Mouse (Mus musculus) stomach, postnatal 0 days (tissue): ENCODE measurements around the gene Erbin. TPM values are rescaled to one million over a fixed set of nuclear protein-coding genes. Genes with fewer than 3 reads are reported as not detected.

Experiments
- ATAC-seq: fragments of 200-750 bp; cut with Nextera tagmentation; 2 replicates; pipeline ENCODE4 v1.8.0; 2017; ENCODE audit not compliant: low FRiP score, low TSS enrichment
- DNase-seq: peaks from one replicate; pipeline ENCODE4 v3.0.0-alpha.2; 2016; ENCODE audit warnings: low spot score
- H3K27ac ChIP-seq: fragments of 300-500 bp; sonication (generic); replicated peaks from 2 replicates; pipeline ENCODE4 v1.5.1; 2014; ENCODE audit warnings: mild to moderate bottlenecking, control low read depth
- H3K27me3 ChIP-seq: fragments of 300-500 bp; sonication (generic); 2 replicates; pipeline ENCODE4 v1.6.1; 2014; ENCODE audit warnings: low read length; ENCODE audit not compliant: control insufficient read depth, insufficient read depth
- H3K36me3 ChIP-seq: fragments of 300-500 bp; sonication (generic); 2 replicates; pipeline ENCODE4 v1.6.1; 2014; ENCODE audit warnings: low read length, mixed read lengths; ENCODE audit not compliant: control insufficient read depth, insufficient read depth
- H3K4me1 ChIP-seq: fragments of 300-500 bp; sonication (generic); replicated peaks from 2 replicates; pipeline ENCODE4 v1.6.1; 2014; ENCODE audit warnings: antibody characterized with exemption; ENCODE audit not compliant: control insufficient read depth, insufficient read depth
- H3K4me2 ChIP-seq: fragments of 300-500 bp; sonication (generic); replicated peaks from 2 replicates; pipeline ENCODE4 v1.6.1; 2014; ENCODE audit warnings: low read depth, mild to moderate bottlenecking, control low read depth, moderate library complexity
- H3K4me3 ChIP-seq: fragments of 300-500 bp; sonication (generic); 2 replicates; pipeline ENCODE4 v1.5.1; 2014; ENCODE audit warnings: low read depth, low read length, control low read depth
- H3K9ac ChIP-seq: fragments of 300-500 bp; sonication (generic); 2 replicates; pipeline ENCODE4 v1.6.1; 2014; ENCODE audit warnings: mild to moderate bottlenecking, low read length, control low read depth, mixed read lengths
- H3K9me3 ChIP-seq: fragments of 300-500 bp; sonication (generic); 2 replicates; pipeline ENCODE4 v1.6.1; 2016; ENCODE audit warnings: low read length; ENCODE audit not compliant: control insufficient read depth
- CTCF ChIP-seq: IDR thresholded peaks from 2 replicates; pipeline ENCODE4 v1.5.1; 2016; ENCODE audit warnings: antibody characterized with exemption, low read depth, mild to moderate bottlenecking, moderate library complexity
- EP300 ChIP-seq: optimal IDR thresholded peaks from 2 replicates; pipeline ENCODE3; 2016; ENCODE audit warnings: antibody characterized with exemption
- WGBS: fragments of 180-500 bp; shearing (Covaris S2); extraction: QIAGEN DNeasy Blood & Tissue Kit; methylation state at CpG from one replicate; pipeline ENCODE4 v1.1.7; 2014; 5-methylcytosine and 5-hydroxymethylcytosine counted together
- polyA plus RNA-seq: library from polyadenylated mRNA; unstranded; fragments of >200 nt; fragmentation: Nextera tagmentation; extraction: Ambion mirVana; gene quantifications from 2 replicates; pipeline ENCODE4 v1.2.1, GENCODE M21; 2015

The Erbin gene
- polyA plus RNA-seq, 1 experiment from 2014 or later, result 15.7 TPM

- no peak for TF ChIP-seq CTCF
- TF ChIP-seq EP300, result no peak
- DNase-seq, result no peak
- Histone ChIP-seq H3K27me3 (no peaks in the 10 kb centered on the region), H3K4me2 (no peak overlapping the region), H3K9ac (no peak overlapping the region), H3K4me3 (no peak overlapping the region), H3K27ac (no peak overlapping the region), H3K4me1 (peaks cover 2% of the 10 kb centered on the region; the same call in 1 of the 2 replicates), H3K36me3 (no peaks in the 10 kb centered on the region), H3K9me3 (no peaks in the 10 kb centered on the region)
- WGBS, result 47% methylated on average over 6 of the region's 6 CpGs
- no peak for ATAC-seq
These were observed 4.3 kb upstream of the Erbin start for GRCm38 (mm10) chr13:103924586-103924985.

- WGBS, result 59% methylated on average over 6 of the region's 6 CpGs
- ATAC-seq, result no peak
- Histone ChIP-seq H3K36me3 (no peaks in the 10 kb centered on the region), H3K9me3 (no peaks in the 10 kb centered on the region), H3K27ac (peak overlapping the region; percentile 36), H3K9ac (no peak overlapping the region), H3K4me2 (no peak overlapping the region), H3K4me3 (no peak overlapping the region), H3K4me1 (peaks cover 2% of the 10 kb centered on the region; the same call in 1 of the 2 replicates), H3K27me3 (no peaks in the 10 kb centered on the region)
- TF ChIP-seq EP300, result no peak
- TF ChIP-seq CTCF, result no peak
- DNase-seq, result no peak
These were observed 3.2 kb upstream of the Erbin start for GRCm38 (mm10) chr13:103923402-103924065.

- peaks cover 2% of the 10 kb centered on the region; the same call in 1 of the 2 replicates for H3K4me1 ChIP-seq
These were observed 1.6 kb upstream of the Erbin start for GRCm38 (mm10) chr13:103921831-103922380.

GRCm38 (mm10) chr13:103920933-103921830, 868 bp upstream of the Erbin start:
- Histone ChIP-seq H3K4me1 (peaks cover 2% of the 10 kb centered on the region; the same call in 1 of the 2 replicates), H3K27me3 (no peaks in the 10 kb centered on the region), H3K36me3 (no peaks in the 10 kb centered on the region), H3K27ac (peak overlapping the region; percentile 100), H3K9ac (peak overlapping the region; percentile 100), H3K4me2 (peak overlapping the region; percentile 86), H3K4me3 (peak overlapping the region; percentile 97), H3K9me3 (no peaks in the 10 kb centered on the region)
- WGBS, result under 1% methylated on average over 68 of the region's 125 CpGs
- TF ChIP-seq CTCF, result peak; percentile 46
- TF ChIP-seq EP300, result no peak
- ATAC-seq, result peak; percentile 91
- DNase-seq, result peak; percentile 91

More at GRCm38 (mm10) chr13:103921831-103922380, 1.6 kb upstream of the Erbin start:
- no peak for TF ChIP-seq CTCF
- TF ChIP-seq EP300, result no peak
- ATAC-seq (no peak), DNase-seq (no peak)
- no peaks in the 10 kb centered on the region for H3K9me3 ChIP-seq
- 8% methylated on average over 11 of the region's 11 CpGs for WGBS
- H3K9ac ChIP-seq, result peak overlapping the region; percentile 100
- no peaks in the 10 kb centered on the region for H3K36me3 ChIP-seq
- peak overlapping the region; percentile 100 for H3K27ac ChIP-seq
- H3K4me3 ChIP-seq, result peak overlapping the region; percentile 97
- H3K27me3 ChIP-seq, result no peaks in the 10 kb centered on the region
- H3K4me2 ChIP-seq, result peak overlapping the region; percentile 86

GRCm38 (mm10) chr13:103919956-103920260, 406 bp downstream of the Erbin start:
- no peak for ATAC-seq
- Histone ChIP-seq H3K4me2 (peak overlapping the region; percentile 86), H3K4me3 (peak overlapping the region; percentile 97), H3K36me3 (no peaks in the 10 kb centered on the region), H3K27me3 (no peaks in the 10 kb centered on the region), H3K4me1 (peaks cover 2% of the 10 kb centered on the region; the same call in 1 of the 2 replicates), H3K9ac (peak overlapping the region; percentile 100), H3K9me3 (no peaks in the 10 kb centered on the region), H3K27ac (peak overlapping the region; percentile 100)
- DNase-seq, result no peak
- 0% methylated on average over 20 of the region's 20 CpGs for WGBS
- TF ChIP-seq EP300 (no peak), CTCF (no peak)
